Mouse (Mus musculus) cerebellum, adult 2 months (tissue): ENCODE data around the gene Ltbp3.

ENCODE experiments used
- CTCF ChIP-seq: fragments of 200-500 bp; IDR thresholded peaks from 2 replicates; pipeline ENCODE4 v1.5.1; 2011; ENCODE audit warnings: low read depth, mild to moderate bottlenecking, control low read depth, low read length, moderate library complexity, borderline replicate concordance; ENCODE audit not compliant: insufficient read depth
- POLR2A ChIP-seq: fragments of 200-500 bp; IDR thresholded peaks from 2 replicates; pipeline ENCODE4 v1.6.1; 2011; ENCODE audit warnings: low read length, control low read depth, borderline replicate concordance; ENCODE audit not compliant: insufficient read depth

- TF ChIP-seq POLR2A (no peak), CTCF (no peak)
These were observed 29.6 kb downstream of the Ltbp3 start for GRCm38 (mm10) chr19:5770311-5770710.
